ENCODE assay signal across 8 mouse cellular contexts in the genomic region with DNA sequence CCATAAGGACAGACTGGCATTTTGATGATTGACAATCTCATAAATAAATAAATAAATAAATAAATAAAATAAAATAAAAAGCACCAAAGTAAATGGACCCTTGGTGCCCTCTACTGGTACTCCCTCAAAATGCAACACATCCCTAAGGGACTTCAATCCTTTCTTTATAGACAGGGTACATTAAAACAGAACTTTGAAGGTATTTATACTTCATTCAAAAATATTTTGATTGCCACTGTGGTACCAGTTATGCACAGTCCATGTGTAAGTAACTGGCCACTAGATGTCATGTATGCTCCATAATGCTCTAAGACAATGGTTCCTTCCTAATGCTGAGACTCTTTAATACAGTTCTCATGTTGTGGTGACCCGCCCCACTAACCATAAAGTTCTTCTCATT. TPM values are rescaled to one million over a fixed set of nuclear protein-coding genes. Genes with fewer than 3 reads are reported as not detected.
DNase-seq lines count a peak whose midpoint lies in the region; ATAC-seq and TF ChIP-seq lines count a peak whose summit lies in the region.

No protein-coding gene starts in this region.

- TF ChIP-seq CTCF in liver, postnatal 0 days (IDR thresholded peaks at IDR 0.05; ENCODE audit: low read depth) = peak; percentile 58

- no peak overlapping the region for H3K27ac ChIP-seq in hindbrain, embryonic 11.5 days (ENCODE audit: low read depth, low read length)
- no peak overlapping the region for H3K27ac ChIP-seq in hindbrain, embryonic 16.5 days (ENCODE audit: low read depth, low read length)
- no peak overlapping the region for H3K27ac ChIP-seq in liver, postnatal 0 days (ENCODE audit: low read depth)
- H3K27ac ChIP-seq in forebrain, embryonic 11.5 days (ENCODE audit: low read depth, low read length) = no peak overlapping the region

- H3K4me1 ChIP-seq in hindbrain, embryonic 11.5 days (replicated peaks; ENCODE audit: control insufficient read depth, insufficient read depth, low read length) = no peaks in the 10 kb centered on the region
- no peaks in the 10 kb centered on the region for H3K4me1 ChIP-seq in hindbrain, embryonic 16.5 days (ENCODE audit: control insufficient read depth, insufficient read depth, low read depth, low read length)
- H3K4me1 ChIP-seq in liver, postnatal 0 days (ENCODE audit: insufficient read depth) = no peaks in the 10 kb centered on the region
- no peaks in the 10 kb centered on the region for H3K4me1 ChIP-seq in forebrain, embryonic 11.5 days (replicated peaks; ENCODE audit: control insufficient read depth, insufficient read depth, low read length)

- DNase-seq in hindbrain, embryonic 11.5 days (ENCODE audit: low spot score) = peak; percentile 44
- DNase-seq in urinary bladder, postnatal 14 days (ENCODE audit: low spot score) = peak; percentile 43
- DNase-seq in urinary bladder, postnatal 10 days (ENCODE audit: low spot score) = no peak
- no peak for DNase-seq in liver, postnatal 0 days
- no peak for DNase-seq in urinary bladder, adult 2 months (ENCODE audit: low spot score)
- no peak for DNase-seq in forebrain, embryonic 11.5 days (ENCODE audit: low spot score)

- no peaks in the 10 kb centered on the region for H3K27me3 ChIP-seq in hindbrain, embryonic 11.5 days (ENCODE audit: control insufficient read depth, insufficient read depth, low read length)
- no peaks in the 10 kb centered on the region for H3K27me3 ChIP-seq in hindbrain, embryonic 16.5 days (replicated peaks; ENCODE audit: control insufficient read depth, insufficient read depth, low read length)
- no peaks in the 10 kb centered on the region for H3K27me3 ChIP-seq in liver, postnatal 0 days (ENCODE audit: insufficient read depth, low read length)
- H3K27me3 ChIP-seq in forebrain, embryonic 11.5 days (ENCODE audit: control insufficient read depth, insufficient read depth, low read length) = no peaks in the 10 kb centered on the region

- 0 out of 2 replicates have a peak, but pooled peaks cover 2% of the 10 kb centered on the region for H3K36me3 ChIP-seq in hindbrain, embryonic 11.5 days (ENCODE audit: control insufficient read depth, insufficient read depth, low read length)
- H3K36me3 ChIP-seq in hindbrain, embryonic 16.5 days (ENCODE audit: control insufficient read depth, insufficient read depth, low read length) = no peaks in the 10 kb centered on the region
- peaks cover 74% of the 10 kb centered on the region for H3K36me3 ChIP-seq in liver, postnatal 0 days (replicated peaks; ENCODE audit: insufficient read depth, low read length)
- H3K36me3 ChIP-seq in forebrain, embryonic 11.5 days (ENCODE audit: control insufficient read depth, insufficient read depth, low read length) = peaks cover 8% of the 10 kb centered on the region; the same call in 1 of the 2 replicates

- no peaks in the 10 kb centered on the region for H3K9me3 ChIP-seq in hindbrain, embryonic 11.5 days (ENCODE audit: control insufficient read depth, low read length)
- H3K9me3 ChIP-seq in hindbrain, embryonic 16.5 days (ENCODE audit: control insufficient read depth, low read length) = no peaks in the 10 kb centered on the region
- H3K9me3 ChIP-seq in liver, postnatal 0 days (ENCODE audit: low read length) = no peaks in the 10 kb centered on the region
- no peaks in the 10 kb centered on the region for H3K9me3 ChIP-seq in forebrain, embryonic 11.5 days (ENCODE audit: control insufficient read depth, low read length)

- WGBS in hindbrain, embryonic 11.5 days = 93% methylated on average over 1 of the region's 1 CpGs
- WGBS in hindbrain, embryonic 16.5 days = 93% methylated on average over 1 of the region's 1 CpGs
- WGBS in liver, postnatal 0 days (ENCODE audit: insufficient replicate concordance) = 85% methylated on average over 1 of the region's 1 CpGs
- 97% methylated on average over 1 of the region's 1 CpGs for WGBS in forebrain, embryonic 11.5 days

- no peak overlapping the region for H3K9ac ChIP-seq in hindbrain, embryonic 11.5 days (ENCODE audit: low read depth, low read length)
- H3K9ac ChIP-seq in hindbrain, embryonic 16.5 days (ENCODE audit: low read depth, low read length) = no peak overlapping the region
- no peak overlapping the region for H3K9ac ChIP-seq in liver, postnatal 0 days (replicated peaks)
- H3K9ac ChIP-seq in forebrain, embryonic 11.5 days (ENCODE audit: low read length) = no peak overlapping the region

- ATAC-seq in hindbrain, embryonic 11.5 days (ENCODE audit: low FRiP score) = no peak
- no peak for ATAC-seq in hindbrain, embryonic 16.5 days
- ATAC-seq in common myeloid progenitor, adult 5-6 weeks (replicated peaks; ENCODE audit: low read depth, poor library complexity, severe bottlenecking) = peak; percentile 72
- no peak for ATAC-seq in liver, postnatal 0 days
- no peak for ATAC-seq in forebrain, embryonic 11.5 days (replicated peaks; ENCODE audit: low FRiP score)

- no peak overlapping the region for H3K4me3 ChIP-seq in hindbrain, embryonic 11.5 days (ENCODE audit: low read depth, low read length)
- no peak overlapping the region for H3K4me3 ChIP-seq in hindbrain, embryonic 16.5 days (ENCODE audit: low read length)
- H3K4me3 ChIP-seq in liver, postnatal 0 days (ENCODE audit: low read depth, low read length) = no peak overlapping the region
- no peak overlapping the region for H3K4me3 ChIP-seq in forebrain, embryonic 11.5 days (ENCODE audit: low read depth, low read length)

- TF ChIP-seq EP300 in liver, postnatal 0 days (IDR thresholded peaks at IDR 0.05; ENCODE audit: low read depth) = no peak

- H3K4me2 ChIP-seq in hindbrain, embryonic 11.5 days (replicated peaks; ENCODE audit: low read depth, low read length) = no peak overlapping the region
- H3K4me2 ChIP-seq in hindbrain, embryonic 16.5 days (ENCODE audit: low read length) = no peak overlapping the region
- H3K4me2 ChIP-seq in liver, postnatal 0 days (ENCODE audit: low read depth, low read length) = no peak overlapping the region
- no peak overlapping the region for H3K4me2 ChIP-seq in forebrain, embryonic 11.5 days (ENCODE audit: low read depth, low read length, severe bottlenecking)

RNA-seq across cellular contexts. Expression of a gene that starts 12.5 kb away (rescaled TPM):
- polyA plus RNA-seq in hindbrain, embryonic 11.5 days (2014; fragmentation: Nextera tagmentation; extraction: Ambion mirVana) = 103 and 141 TPM in 2 replicates
- polyA plus RNA-seq in hindbrain, embryonic 16.5 days (2015; fragmentation: Nextera tagmentation; extraction: Ambion mirVana) = 16.1 and 17.1 TPM in 2 replicates
- total RNA-seq in common myeloid progenitor, adult 5-6 weeks (2017) = 54.4 and 83.6 TPM in 2 replicates
- 30.7 and 35.0 TPM in 2 replicates for polyA plus RNA-seq in liver, postnatal 0 days (2015; fragmentation: Nextera tagmentation; extraction: Ambion mirVana)
- polyA plus RNA-seq in urinary bladder, adult 2 months (2012; rRNA removed) = 0.40 and 0.65 TPM in 2 replicates
- 127 and 150 TPM in 2 replicates for polyA plus RNA-seq in forebrain, embryonic 11.5 days (2014; fragmentation: Nextera tagmentation; extraction: Ambion mirVana)

RNA-seq across cellular contexts. Expression of a gene that starts 52.6 kb away (rescaled TPM):
- 5.2 and 7.2 TPM in 2 replicates for polyA plus RNA-seq in hindbrain, embryonic 11.5 days (2014; fragmentation: Nextera tagmentation; extraction: Ambion mirVana)
- 1.6 and 1.8 TPM in 2 replicates for polyA plus RNA-seq in hindbrain, embryonic 16.5 days (2015; fragmentation: Nextera tagmentation; extraction: Ambion mirVana)
- total RNA-seq in common myeloid progenitor, adult 5-6 weeks (2017) = 2.0 and 2.3 TPM in 2 replicates
- polyA plus RNA-seq in liver, postnatal 0 days (2015; fragmentation: Nextera tagmentation; extraction: Ambion mirVana) = 0.27 and 0.33 TPM in 2 replicates
- 12.2 and 16.3 TPM in 2 replicates for polyA plus RNA-seq in urinary bladder, adult 2 months (2012; rRNA removed)
- polyA plus RNA-seq in forebrain, embryonic 11.5 days (2014; fragmentation: Nextera tagmentation; extraction: Ambion mirVana) = 4.5 and 5.1 TPM in 2 replicates

Comparison
In these comparisons a context has a peak if more than half of its experiments do, and no peak if none do; other contexts are left out.
1. DNase-seq: peak in hindbrain, embryonic 11.5 days (single experiment) and urinary bladder, postnatal 14 days (single experiment); none in urinary bladder, postnatal 10 days (single experiment), liver, postnatal 0 days (single experiment), urinary bladder, adult 2 months (single experiment) and forebrain, embryonic 11.5 days (single experiment).
2. RNA of a gene that starts 12.5 kb away (polyA plus RNA-seq): 127 to 150 TPM in forebrain, embryonic 11.5 days, 103 to 141 TPM in hindbrain, embryonic 11.5 days, 30.7 to 35.0 TPM in liver, postnatal 0 days and 16.1 to 17.1 TPM in hindbrain, embryonic 16.5 days; 0.40 to 0.65 TPM in urinary bladder, adult 2 months; every median in the first group is over 10 times any median in the second.